Comparison of ENCODE assay signal across 28 mouse cellular contexts in the genomic region with DNA sequence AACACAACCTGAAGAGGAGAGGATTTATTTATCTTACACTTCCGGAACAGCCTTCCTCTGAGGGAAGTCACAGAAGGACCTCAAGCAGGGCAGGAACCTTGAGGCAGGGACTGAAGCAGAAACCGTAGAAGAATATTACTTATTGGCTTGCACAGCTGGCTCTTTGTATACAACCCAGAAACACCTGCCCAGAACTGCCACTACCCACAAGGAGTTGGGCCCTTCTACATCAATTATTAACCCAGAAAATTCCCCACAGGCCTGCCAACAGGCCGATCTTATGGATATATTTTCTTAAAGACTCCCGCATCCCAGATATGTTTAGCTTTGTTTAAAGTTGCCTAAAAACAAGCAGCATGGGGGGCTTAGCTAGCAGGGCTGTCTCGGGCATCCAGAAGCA.
"Had no signal": no experiment of that assay in that cellular context is flagged by ENCODE, and none has a peak within 500 bp of the region (broad histone marks: within the 10 kb centered on the region; RNA-seq: fewer than 3 reads in every experiment).

No protein-coding gene starts in this region.

- H3K4me3 ChIP-seq: embryonic facial prominence, embryonic 10.5 days; embryonic facial prominence, embryonic 12.5 days; embryonic facial prominence, embryonic 13.5 days; embryonic facial prominence, embryonic 15.5 days; erythroblast, embryonic 14.5 days; forebrain, embryonic 10.5 days; forebrain, embryonic 12.5 days; forebrain, embryonic 13.5 days; forebrain, embryonic 15.5 days; gastrocnemius, adult 2 months had no signal

- H3K4me2 ChIP-seq: embryonic facial prominence, embryonic 12.5 days; embryonic facial prominence, embryonic 13.5 days; embryonic facial prominence, embryonic 15.5 days; forebrain, embryonic 12.5 days; forebrain, embryonic 13.5 days; forebrain, embryonic 15.5 days had no signal

- DNase-seq: cerebellum, adult 18-20 months; cerebellum, adult 2 months; cerebellum, adult 8-10 months; cerebellum, adult 9-10 months; cerebellum, adult 9-11 months; cerebellum, postnatal 10 days; cerebellum, postnatal 14 days; cerebellum, postnatal 25 days; cerebellum, postnatal 36 days; embryo, embryonic 11 days; forebrain, postnatal 0 days; gastrocnemius, adult 2 months; gastrocnemius, postnatal 10 days; gastrocnemius, postnatal 14 days; gastrocnemius, postnatal 25 days; gastrocnemius, postnatal 36 days; heart, adult 18-20 months had no signal

- H3K9ac ChIP-seq: embryonic facial prominence, embryonic 12.5 days; embryonic facial prominence, embryonic 13.5 days; embryonic facial prominence, embryonic 15.5 days; forebrain, embryonic 12.5 days; forebrain, embryonic 13.5 days; forebrain, embryonic 15.5 days; forebrain, postnatal 0 days had no signal

- H3K27me3 ChIP-seq: embryonic facial prominence, embryonic 12.5 days; embryonic facial prominence, embryonic 13.5 days; embryonic facial prominence, embryonic 15.5 days; forebrain, embryonic 12.5 days; forebrain, embryonic 13.5 days; forebrain, embryonic 15.5 days had no signal

- ATAC-seq: forebrain, embryonic 13.5 days; forebrain, embryonic 14.5 days; forebrain, embryonic 15.5 days; forebrain, embryonic 16.5 days; forebrain, postnatal 0 days had no signal

- H3K9me3 ChIP-seq: embryonic facial prominence, embryonic 10.5 days; embryonic facial prominence, embryonic 12.5 days; embryonic facial prominence, embryonic 13.5 days; embryonic facial prominence, embryonic 15.5 days; forebrain, embryonic 10.5 days; forebrain, embryonic 12.5 days; forebrain, embryonic 13.5 days; forebrain, embryonic 15.5 days had no signal

- H3K27ac ChIP-seq: embryonic facial prominence, embryonic 10.5 days; embryonic facial prominence, embryonic 12.5 days; embryonic facial prominence, embryonic 13.5 days; embryonic facial prominence, embryonic 15.5 days; forebrain, embryonic 10.5 days; forebrain, embryonic 12.5 days; forebrain, embryonic 13.5 days; forebrain, embryonic 15.5 days; gastrocnemius, adult 2 months had no signal

- H3K36me3 ChIP-seq: embryonic facial prominence, embryonic 10.5 days; embryonic facial prominence, embryonic 12.5 days; embryonic facial prominence, embryonic 13.5 days; embryonic facial prominence, embryonic 15.5 days; forebrain, embryonic 10.5 days; forebrain, embryonic 12.5 days; forebrain, embryonic 15.5 days had no signal

- H3K4me1 ChIP-seq: embryonic facial prominence, embryonic 10.5 days; embryonic facial prominence, embryonic 12.5 days; embryonic facial prominence, embryonic 13.5 days; embryonic facial prominence, embryonic 15.5 days; forebrain, embryonic 10.5 days; forebrain, embryonic 12.5 days; forebrain, embryonic 13.5 days; forebrain, embryonic 15.5 days had no signal
